Mouse (Mus musculus) c-Kit-negative CD71-positive TER-119-positive erythroid progenitor cells, embryonic 14.5 days (primary cell): ENCODE results near the gene Cyth2.

Source experiments
- DNase-seq: peaks from one replicate; pipeline ENCODE4 v3.0.0-alpha.2; 2013; ENCODE audit warnings: low read depth, low spot score

Gene Cyth2

DNA sequence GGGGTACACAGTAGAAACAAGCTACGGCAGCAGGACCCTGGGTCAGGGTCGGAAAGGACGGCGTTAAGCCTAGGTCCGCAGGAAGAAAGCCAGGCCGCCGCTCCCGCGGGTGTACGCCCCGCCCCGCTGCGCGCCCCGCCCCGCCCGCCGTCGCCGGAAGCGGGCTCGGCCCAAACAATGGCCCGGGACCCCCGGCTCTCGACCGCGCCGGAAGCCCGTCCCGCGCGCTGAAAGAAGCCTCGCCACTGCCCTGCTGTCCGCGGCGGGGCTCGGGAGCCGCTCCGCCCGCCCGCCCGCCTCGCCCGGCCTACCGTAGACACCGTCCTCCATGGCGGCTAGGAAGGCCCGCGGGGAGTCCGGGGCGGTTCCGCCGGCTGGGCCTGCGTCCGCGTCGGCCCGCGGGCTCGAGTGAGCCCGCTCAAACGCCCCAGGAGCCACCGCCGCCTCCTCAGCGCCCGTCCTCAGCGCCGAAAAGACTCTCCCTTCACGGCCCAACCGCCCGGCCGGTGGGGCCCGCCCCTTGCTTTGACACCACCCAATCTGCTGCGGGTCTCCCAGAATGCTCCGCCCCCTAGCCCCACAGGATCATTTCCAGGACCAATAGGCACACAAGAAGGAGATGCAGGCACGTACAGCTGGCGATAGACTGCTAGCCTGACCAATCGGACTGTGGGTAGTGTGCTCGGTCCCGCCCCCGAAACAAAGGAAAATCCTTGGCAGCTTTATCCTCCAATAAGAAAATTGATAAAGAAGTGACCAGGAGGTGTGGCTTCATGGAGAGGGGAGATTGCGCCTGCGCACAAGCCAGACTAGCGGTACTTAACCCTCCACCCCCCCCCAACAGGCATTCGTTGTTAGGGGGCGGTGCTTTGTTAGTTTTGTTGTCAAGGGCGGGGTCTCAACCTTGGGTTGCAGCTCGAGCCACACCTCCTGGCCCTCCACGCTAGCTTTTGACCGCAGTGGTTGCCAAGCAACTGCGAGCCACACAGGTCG lies at the start of gene Cyth2:
Gene Cyth2 (minus strand): TSS at position 795 of the 993 bp plus-strand sequence.
- DNase-seq = peak; percentile 100

DNA sequence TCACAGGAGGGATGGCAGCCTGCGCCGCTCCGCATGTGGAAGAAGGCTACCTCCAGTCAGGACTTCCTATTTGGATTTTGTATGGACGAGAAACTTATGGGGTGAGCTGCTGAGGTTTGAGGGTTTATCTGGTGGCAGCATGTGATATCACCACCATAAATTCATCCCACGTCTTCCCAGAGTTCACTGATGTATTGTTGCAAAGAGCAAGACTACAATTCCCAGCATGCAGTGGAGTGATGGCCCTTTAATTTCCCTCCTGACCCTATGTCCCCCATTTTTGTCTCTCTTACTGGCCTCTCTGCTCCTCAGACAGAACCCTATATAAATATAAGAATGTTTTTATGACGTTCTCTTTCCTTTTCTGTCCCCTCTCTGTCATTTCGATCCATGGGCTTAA lies 48.4 kb upstream of the Cyth2 start:
- no peak for DNase-seq

DNA sequence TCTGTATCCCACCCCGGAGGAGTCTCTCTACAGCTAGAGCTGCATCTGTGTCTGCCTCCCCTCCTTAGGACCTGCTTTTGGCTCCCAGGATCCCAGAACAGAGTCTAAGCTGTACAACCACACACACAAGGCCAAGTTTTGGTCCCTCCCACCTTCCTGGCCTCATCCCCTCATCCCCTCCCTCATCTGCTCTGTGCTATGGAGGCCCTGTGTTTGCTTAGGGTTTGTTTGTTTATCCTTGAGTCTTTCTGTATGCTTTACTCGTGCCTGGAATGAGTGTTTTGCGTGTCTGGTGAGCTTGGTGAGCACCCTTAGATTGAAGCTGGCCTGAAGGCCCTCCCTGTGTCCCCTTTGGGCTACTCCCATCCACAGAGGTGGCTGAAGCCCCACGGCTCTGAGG lies 44.6 kb upstream of the Cyth2 start:
- no peak for DNase-seq

DNA sequence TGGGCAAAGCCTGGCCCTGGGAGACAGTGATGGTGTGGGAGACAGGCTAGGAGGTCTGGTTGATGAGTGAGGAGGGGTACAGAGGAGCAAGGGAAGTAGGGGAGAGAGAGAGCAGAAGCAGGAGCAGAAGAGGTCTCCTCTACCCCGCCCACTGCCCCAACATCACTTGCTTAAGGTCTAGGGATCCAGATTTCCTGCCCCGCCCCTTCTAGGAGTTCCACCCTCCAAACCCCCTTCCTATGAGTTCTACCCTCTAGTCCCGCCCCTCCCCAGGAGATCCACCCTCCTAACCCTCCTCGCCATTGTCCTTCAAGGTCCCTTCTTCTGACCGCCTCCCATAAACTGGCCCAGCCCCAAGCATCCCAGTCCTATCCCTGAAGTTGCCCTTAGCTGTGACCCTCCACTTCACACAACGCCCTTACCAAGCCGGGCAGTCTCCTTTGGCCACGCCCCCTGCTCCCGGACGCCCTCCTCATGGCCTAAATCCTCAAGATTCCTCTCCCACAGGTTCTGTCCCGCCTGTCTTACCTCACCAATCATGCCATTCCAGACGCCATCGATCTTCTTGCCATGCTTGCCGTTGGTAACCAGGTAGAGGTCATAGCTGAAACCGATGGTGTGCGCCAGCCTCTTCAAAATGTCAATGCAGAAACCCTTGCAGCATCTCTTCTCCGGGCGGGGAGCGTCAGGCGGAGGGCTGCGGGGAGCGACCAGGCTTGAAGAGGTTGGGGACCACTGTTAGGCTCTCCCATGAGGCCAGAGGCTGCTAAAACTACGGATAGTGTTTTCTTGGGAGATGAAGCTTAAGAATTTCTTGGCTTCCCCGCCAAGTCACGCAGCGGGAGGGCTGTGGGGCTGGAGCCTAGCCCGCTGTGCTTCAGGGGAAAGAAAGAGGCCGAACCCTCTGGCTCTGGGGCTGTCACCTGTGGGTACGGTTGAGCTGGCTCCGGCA lies 42.8 kb upstream of the Cyth2 start:
- no peak for DNase-seq

DNA sequence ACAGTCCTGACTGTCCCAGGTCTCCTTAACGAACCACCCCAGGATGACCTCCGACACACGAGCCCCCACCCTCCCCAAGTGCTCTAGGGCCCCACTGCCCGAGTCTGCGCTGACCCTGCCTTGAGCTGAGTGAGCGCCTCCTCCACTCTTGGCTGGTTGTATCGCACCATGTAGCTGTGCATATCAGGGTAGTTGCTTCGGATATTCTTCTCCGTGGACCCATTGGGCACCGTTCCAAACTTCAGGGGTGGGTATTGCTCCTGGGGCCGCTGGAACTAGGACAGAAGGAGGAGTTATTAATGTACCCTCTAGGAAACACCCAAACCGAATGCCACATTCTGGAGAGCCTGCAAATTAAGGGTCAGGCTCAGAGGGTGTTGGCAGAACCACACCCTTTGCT lies 38.7 kb upstream of the Cyth2 start:
- DNase-seq = no peak

DNA sequence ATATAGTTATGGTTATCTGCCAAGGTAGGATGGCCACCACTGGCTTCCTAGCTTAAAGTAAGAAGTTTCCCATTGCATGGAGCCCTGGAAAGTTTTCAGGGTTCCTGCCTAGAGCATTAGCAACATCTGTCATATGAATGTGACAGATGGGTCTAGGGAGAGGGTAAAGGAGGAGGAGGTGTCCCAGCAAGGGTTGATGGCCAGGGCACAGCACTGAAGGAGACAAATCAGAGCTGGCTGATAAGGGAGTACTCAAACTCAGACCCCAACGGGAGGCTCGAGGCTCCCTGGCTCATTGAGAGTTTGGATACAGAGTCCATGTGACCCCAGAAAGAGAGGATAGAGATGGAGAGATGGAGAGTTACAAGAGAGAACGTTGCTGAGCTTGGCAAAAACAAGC lies 36.3 kb upstream of the Cyth2 start:
- DNase-seq = no peak

DNA sequence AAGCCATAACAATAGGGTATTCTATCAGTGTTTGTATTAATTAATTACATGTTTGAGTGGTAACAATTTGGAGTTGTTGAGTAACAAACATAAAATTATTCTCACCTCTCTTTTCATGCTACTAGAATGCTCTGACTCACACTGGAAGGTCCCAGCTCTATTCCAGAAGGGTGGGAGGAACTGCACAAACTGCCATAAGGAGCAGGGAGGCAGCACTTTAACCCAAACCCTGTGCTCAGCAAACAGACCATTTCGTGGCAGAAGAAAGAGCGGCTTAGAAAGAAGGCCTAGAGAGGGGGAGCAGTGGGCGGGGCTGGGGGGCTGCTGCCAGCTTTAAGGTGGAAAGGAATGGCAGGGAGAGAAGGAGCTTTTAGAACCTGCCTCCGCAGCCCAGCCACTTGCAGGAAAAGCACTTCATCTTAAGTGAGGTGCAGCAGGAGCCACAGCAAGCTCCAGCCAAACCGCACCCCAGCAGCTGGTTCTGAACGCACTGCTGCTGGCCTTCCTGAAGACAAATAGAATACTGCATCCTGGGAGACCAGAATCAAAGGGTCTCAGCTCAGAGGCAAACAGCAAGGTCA lies 34.2 kb upstream of the Cyth2 start:
- no peak for DNase-seq

DNA sequence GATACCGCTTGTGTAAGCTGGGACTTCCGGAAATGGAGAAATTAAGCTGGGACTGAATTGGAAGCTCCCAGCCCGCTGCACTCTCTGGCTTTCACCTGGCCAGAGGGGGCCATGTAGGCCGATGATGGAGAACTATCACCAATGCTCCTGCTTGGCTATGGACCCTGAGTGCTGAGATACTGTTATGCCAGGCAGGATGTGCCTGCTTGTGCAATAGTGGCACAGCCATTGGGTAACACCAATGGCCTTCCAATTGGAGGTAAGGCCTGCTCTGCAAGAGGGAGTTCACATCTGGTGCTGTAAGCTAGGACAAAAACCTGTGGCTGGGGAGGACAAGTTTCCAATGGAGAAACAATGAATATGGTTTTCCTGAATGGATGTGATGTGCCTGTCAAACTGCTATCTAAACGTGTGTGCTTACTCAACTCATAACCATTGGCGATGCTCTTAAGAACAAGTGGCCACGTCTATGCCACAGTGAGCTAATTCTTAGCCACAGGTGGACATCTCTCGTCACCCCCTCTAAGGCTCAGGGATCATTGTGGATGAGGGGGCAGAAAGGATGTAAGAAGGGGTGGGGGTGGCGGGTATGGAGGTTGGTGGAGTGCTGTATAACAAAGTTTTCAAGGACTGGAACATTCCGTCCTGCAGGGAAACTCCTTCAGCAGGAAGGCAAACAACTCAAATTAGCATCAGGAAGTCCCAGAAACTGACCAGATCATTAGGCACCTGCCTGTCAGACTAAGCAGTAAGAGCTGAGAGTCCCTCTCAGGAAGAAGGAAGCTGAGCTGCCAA lies 28.8 kb upstream of the Cyth2 start:
- DNase-seq = no peak

DNA sequence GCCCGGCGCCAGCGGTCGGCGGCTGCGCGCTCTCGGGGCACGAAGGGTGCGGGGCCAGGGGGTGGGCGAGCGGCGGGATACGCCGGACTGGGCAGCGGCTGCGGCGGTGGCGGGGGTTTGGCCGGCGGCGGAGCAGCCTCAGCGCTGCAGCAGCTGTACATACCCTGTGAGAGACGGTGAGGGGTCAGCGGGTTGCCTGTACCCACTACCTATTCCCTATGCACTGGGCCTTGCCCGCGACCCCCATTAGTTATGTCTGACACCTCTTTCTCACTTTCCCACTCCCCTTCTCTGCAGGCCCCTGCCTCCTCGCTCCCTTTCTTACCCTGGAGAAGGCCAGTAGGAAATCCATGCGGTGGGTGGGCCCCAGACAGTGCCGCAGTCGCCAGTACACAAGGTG lies 19.5 kb upstream of the Cyth2 start:
- no peak for DNase-seq

DNA sequence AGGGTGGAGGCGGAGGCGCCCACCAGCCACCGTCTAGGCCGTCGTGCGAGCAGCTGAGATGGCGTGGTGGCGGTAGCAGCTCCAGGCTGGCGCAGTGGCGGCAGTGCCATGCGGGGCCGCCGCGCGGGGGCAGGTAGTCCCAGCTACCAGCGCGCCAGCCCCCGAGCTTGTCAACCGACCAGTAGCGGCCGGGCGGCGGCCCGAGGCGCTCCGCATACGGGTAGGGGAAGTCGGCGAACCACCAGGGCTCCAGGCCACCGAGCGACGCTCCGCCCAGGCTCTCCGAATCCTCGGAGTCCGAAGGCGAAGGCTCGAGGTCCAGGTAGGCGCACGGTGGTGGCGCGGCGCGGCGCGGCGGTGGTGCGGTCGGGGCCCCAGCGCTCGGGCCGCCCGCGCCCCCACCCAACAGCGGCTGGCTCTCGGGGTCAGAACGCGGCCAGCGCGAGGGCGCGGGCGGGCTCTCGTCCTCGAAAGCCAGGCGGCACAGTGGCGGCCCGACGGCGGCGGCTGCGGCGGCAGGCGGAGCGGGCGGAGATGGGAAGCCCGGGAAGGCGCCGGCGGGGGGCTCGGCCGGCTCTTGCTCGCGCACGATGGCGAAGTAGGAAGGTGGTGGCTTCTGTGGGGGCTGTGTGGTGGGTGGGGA lies 18.9 kb upstream of the Cyth2 start:
- DNase-seq = no peak

DNA sequence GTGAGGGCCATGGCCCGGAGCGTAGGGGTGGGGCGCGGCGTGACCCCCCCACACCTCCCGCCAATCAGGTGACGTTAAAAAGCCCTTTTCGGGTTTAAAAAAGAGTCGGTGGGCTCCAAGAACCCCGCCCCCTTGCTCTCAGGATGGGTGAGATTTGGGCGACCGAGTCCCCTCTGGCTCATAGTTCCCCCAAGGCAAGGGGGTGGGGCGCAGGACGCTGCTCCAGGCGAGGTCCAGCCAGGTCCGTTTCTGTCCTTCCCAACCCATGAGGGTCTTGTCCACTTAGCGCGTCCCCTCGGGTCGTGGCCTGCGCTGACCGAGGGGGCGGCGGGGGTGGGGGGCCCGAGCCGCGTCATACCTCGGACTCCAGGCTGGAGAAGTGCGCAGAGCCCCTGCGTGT lies 18.0 kb upstream of the Cyth2 start:
- DNase-seq = no peak

DNA sequence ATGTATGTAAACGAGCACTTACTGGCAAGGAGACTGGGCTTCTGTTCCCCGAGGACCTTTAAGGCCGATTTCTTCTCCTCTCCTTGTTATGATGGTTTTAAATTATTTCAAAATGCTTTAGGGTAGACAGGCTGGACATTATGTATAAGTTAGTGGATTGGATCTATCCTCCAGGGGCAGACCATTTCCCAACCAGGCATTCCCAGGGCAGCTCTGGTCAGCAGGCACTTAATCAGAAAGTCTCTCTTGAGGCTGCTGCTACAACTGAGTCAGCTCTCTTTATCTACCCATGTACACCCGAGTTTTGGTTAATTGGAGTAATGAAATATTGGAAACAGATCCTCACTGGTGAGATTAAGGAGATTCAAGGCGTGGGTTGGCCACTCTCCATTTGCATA lies 16.7 kb upstream of the Cyth2 start:
- DNase-seq = no peak

DNA sequence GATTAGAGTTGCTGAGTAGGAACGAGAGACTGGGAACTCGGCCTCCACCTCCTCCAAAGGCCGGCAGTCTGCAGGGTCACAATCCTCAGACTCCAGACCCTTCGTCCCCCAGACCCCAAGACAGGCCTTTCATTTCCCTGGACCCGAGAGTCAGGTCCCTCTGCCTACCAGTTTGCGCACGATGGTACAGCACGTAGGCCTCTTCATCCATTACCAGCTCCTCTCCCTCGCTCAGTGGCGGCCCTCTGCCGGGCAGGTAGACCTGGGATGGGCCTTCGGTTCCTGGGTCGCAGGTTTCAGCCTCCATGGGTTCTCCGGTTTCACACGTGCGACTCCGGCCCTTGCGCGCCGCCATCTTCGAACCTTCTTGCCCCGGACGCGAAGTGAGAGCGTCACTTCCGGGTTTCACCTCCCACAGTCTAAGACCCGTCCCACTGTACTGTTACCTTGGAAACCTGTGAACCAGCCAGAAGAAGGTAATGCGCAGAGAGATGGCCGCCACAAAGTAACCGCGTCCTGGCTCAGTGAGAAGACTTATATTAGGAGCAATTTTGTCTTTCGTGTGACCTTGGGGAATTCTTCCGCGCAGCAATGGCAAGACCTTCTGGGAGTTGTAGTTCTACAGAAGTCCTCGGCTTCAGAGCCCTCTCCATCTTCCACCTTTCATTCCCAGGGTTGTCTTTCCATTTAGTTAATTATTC lies 16.2 kb upstream of the Cyth2 start, which contains the start of gene Grwd1:
Gene Grwd1 (minus strand): TSS at position 518 of the 701 bp plus-strand sequence.
- DNase-seq = peak; percentile 47

DNA sequence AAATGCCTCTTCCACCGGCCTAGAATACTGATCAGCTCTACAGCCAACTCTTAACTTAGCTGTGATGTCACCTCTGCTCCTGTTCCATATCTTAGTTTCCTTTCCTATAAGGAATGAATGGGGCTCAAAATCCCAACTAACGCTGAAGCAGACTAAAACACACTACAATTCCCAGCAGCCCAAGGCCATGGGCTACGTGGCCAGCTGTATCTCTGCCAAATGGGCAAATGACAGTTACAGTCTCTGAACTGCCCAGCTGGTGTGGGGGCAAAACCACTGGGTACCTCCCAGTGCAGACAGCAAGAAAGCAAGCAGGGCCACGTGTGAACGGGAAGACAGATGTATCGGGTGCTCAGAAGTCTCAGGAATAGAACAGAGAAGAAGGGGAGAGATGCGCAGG lies 12.2 kb upstream of the Cyth2 start:
- no peak for DNase-seq

DNA sequence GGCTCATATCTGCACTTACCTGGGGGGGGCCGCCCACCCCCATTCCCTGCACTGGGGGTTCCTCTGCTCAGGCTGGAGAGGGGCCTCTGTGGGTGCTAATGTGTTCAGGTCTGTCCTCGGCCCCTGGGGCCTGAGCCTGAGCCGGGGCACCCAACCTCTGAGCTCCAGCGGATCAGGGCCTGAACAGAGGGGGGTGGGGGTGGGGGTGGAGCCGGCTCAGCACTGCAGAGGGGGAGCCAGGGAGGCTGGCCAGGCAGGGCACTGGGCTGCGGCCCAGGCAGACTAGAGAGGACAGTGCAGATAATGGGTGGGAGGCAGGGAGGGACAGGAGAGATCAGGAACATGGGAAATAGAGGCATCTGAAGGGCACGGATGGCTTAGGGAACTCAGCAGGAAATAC lies 10.2 kb upstream of the Cyth2 start, which contains the start of gene Kcnj14:
Gene Kcnj14 (minus strand): TSS at position 185 of the 400 bp plus-strand sequence.
- no peak for DNase-seq

DNA sequence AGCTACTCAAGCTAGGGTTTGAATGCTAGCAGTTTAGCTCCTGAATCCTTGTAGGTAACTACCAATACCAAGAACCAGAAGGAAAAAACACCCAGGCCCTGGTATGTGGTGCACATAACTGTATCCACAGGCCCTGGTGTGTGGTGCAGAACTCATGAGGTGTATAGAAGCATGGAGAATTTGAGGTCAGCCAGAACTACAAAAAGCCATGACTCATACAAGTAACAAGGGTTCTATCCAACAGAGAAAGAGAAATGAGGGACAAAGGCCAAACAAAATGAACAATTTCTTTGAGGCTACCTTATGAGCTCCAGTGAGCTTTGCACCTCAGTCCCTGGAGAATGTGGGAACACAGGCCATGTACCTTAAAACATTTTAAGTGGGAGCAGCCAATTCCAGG lies 6.5 kb upstream of the Cyth2 start:
- no peak for DNase-seq

DNA sequence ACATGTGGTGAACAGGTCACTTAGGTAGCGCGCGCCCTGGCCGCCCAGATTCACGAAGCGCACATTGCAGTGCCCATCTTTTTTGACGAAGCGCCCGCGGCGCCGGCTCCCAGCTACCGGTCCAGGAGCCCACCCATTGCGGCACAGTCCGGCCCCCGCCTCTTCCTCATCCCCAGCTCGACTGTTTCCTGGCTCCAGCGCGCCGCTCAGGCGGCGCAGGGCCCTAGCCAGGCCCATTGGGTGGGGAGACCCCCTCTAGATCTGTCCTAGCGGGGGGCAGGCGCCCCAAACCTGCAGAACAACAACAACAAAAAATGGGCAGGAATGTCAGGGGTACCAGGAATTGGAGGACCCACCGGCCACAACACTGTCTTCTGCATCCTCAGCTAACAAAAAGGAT lies 5.5 kb upstream of the Cyth2 start:
- no peak for DNase-seq

DNA sequence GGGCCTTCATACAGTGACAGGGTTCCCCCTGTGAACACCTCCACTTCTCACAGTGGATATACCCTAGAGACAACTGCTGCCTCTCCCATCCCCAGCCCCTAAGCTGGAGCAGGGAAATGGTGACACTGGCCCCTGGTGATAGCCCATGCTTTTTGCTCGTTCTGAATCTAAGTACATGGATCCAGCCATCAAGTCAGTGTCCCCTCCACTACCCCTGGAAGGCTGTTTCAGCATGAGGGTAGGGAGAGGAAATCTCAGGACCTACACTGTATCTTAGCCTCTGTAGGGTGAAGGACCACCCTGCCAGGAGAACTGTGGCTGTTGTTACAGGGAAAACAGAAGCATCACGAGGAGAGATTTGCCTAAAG lies 1.6 kb upstream of the Cyth2 start:
- no peak for DNase-seq

DNA sequence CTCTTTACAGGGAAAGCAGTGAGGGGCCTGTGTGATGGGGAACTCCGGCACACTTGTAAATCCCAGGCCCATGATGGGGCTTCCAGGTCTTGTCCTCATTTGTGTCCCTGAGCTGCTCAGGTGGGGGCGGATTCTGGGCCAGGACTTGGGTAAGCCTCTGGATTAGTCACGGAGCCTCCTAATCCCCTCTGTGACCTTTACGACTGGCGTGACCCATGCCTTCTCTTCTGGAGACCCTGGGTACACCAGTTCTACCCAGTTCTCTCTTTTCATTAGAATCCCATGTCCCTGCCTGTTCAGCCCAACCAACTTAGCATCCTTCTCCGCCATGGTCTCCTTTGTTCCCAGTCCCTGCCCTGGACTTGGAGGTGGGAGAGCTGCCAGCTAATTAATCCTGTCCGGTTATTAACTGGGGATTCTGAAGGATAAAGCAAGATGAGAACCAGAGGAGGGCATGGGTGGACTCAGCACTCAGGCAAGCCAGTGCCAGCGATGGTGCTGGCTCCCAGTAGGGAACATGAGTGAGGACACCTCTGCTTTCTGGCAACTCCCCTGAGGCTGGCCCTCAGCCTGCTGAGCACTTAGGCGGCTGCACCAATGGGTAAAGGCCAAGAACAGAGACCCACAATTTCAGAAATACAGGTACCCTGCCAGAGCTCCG lies 1.1 kb upstream of the Cyth2 start:
- no peak for DNase-seq
